Mouse (Mus musculus) cortical plate, adult 2 months (tissue): ENCODE data around the gene Exosc3. TPM values are rescaled to one million over a fixed set of nuclear protein-coding genes. Genes with fewer than 3 reads are reported as not detected.

Experiments used
- H3K27ac ChIP-seq: fragments of 200-500 bp; 2 replicates; pipeline ENCODE4 v1.5.1; 2012; ENCODE audit warnings: low read length, control low read depth, inconsistent platforms; ENCODE audit not compliant: insufficient read depth
- H3K4me1 ChIP-seq: fragments of 200-500 bp; 2 replicates; pipeline ENCODE4 v1.6.1; 2011; ENCODE audit warnings: low read length; ENCODE audit not compliant: control insufficient read depth, insufficient read depth
- H3K4me3 ChIP-seq: fragments of 200-500 bp; 2 replicates; pipeline ENCODE4 v1.5.1; 2011; ENCODE audit warnings: mild to moderate bottlenecking, low read length, control low read depth; ENCODE audit not compliant: insufficient read depth
- CTCF ChIP-seq: fragments of 200-500 bp; IDR thresholded peaks from 2 replicates; pipeline ENCODE4 v1.5.1; 2011; ENCODE audit warnings: mild to moderate bottlenecking, control low read depth, low read length; ENCODE audit not compliant: insufficient read depth; ENCODE audit errors: extremely low read depth
- POLR2A ChIP-seq: fragments of 200-500 bp; IDR thresholded peaks from 2 replicates; pipeline ENCODE4 v1.6.1; 2011; ENCODE audit warnings: mild to moderate bottlenecking, low read length, control low read depth; ENCODE audit not compliant: insufficient read depth; ENCODE audit errors: extremely low read depth
- polyA plus RNA-seq: library from polyadenylated mRNA; depleted of rRNA; stranded (reverse); fragments of >200 nt; gene quantifications from 2 replicates; pipeline ENCODE4 v1.2.3, GENCODE M21; 2012

The Exosc3 gene
- polyA plus RNA-seq, 1 experiment, result 18.8 TPM

DNA sequence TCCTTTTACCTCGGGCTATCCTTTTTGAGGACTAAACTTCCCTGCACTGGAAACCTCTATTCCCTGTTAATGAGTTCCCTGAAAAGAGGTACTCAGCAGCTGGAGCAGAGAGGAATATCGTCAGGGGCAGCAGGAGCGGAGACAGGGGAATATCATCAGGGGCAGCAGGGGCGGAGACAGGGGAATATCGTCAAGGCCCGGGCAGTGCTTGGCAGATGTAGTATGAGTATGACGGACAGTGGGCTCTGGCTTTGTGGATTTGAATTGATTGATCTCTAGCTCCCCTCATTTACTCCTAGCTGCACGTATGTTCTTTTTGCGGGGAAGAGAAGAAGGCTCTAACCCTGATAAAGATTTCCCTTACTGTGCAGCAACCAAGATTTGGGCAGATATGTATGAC, 1.3 kb downstream of the Exosc3 start:
- Histone ChIP-seq H3K4me1 (peaks cover 5% of the 10 kb centered on the region; the same call in 1 of the 2 replicates), H3K27ac (no peak overlapping the region), H3K4me3 (peak overlapping the region; percentile 54; the same call in 1 of the 2 replicates)
- no peak for TF ChIP-seq CTCF
- TF ChIP-seq POLR2A, result no peak

DNA sequence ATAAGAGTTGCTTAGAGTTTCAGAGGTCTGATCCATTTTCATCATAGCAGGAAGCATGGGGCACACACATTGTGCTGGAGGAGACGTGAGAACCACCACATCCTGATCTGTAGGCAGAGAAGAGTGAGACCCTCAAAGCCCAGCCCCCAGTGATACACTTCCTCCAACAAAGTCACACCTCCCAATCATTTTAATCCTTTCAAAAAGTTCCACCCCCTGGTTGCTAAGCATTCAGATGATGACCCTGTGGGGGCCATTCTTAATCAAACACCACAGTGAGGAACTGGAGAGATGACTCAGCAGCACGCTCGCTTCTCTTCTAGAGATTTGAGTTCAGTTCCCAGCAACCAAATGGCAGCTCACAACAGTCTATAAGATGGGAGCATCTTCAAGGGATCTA, 10.1 kb downstream of the Exosc3 start:
- Histone ChIP-seq H3K27ac (no peak overlapping the region), H3K4me1 (no peaks in the 10 kb centered on the region), H3K4me3 (no peak overlapping the region)
- TF ChIP-seq POLR2A, result no peak
- TF ChIP-seq CTCF, result no peak

DNA sequence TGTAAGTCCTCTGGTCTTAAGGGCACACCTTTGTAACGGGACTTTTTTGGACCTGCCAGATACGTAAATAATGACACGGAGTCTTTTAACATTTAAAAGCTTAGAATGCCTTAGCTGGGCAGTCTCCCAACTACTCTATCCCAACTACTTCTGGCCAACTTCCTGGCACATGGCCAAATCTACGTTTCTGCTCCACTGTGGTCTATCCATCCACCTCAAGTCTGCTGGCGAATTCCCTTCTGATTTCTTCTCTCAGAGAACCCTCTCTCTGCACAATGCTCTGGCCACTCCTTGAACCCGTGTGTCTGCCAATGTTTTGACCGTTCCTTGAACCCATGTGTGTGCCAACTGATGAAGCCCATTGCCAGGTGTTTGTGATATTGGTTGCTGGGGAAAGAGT, 11.4 kb downstream of the Exosc3 start:
- TF ChIP-seq CTCF (no peak), POLR2A (no peak)
- Histone ChIP-seq H3K27ac (no peak overlapping the region), H3K4me1 (no peaks in the 10 kb centered on the region), H3K4me3 (no peak overlapping the region)

DNA sequence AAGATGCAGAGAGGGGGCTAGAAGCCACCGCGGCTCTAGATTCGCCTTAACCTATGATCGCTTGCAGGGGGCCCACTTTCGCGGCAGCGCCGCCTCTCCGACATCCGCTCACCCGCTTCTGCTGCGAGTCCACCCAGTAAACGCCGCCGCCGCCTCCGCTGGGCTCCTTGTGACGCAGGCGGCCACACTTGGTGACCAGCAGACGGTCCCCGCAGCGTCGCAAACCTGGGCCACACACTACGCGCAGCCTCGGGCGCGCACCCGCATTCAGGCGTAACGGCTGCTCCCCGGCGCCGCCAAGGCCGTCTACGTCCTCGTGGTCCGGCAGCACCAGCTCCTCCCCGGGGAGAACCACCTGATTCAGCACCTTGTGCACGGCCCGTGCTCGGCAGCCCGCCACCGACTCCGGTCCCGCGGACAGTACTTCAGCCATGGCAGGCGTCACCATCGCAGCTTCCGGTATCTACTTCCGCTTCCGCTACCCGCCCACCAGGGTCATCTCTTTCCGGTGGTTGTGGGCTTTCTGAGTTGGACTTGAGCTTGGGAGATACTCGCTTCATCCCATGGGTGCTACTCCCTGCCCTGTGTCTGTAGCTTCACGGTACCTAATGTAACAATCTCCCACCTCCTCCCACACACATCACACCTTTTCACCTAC, 22.2 kb downstream of the Exosc3 start:
- Histone ChIP-seq H3K27ac (peak overlapping the region; percentile 65), H3K4me1 (peaks cover 6% of the 10 kb centered on the region), H3K4me3 (peak overlapping the region; percentile 53)
- TF ChIP-seq POLR2A, result peak; percentile 58
- TF ChIP-seq CTCF, result no peak

DNA sequence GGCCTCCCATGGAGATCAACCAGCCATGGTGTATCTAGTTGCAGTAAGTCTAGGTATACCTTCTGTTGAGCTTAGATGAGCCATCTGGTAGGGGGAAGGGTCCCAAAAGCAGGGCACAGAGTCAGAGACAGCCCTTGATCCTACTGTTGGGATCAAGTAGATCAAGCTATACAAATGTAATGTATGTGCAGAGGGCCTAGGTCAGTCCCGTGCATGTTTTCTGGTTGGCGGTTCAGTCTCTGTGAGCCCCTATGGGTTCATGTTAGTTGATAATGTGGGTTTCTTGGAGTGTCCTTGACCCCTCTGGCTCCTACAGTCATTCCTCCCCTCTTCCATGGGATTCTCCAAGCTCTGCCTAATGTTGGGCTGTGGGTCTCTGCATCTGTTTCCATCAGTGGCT, 31.5 kb downstream of the Exosc3 start:
- H3K27ac ChIP-seq, result no peak overlapping the region
- TF ChIP-seq POLR2A, result no peak
- no peak for TF ChIP-seq CTCF
- no peak overlapping the region for H3K4me3 ChIP-seq
- no peaks in the 10 kb centered on the region for H3K4me1 ChIP-seq

DNA sequence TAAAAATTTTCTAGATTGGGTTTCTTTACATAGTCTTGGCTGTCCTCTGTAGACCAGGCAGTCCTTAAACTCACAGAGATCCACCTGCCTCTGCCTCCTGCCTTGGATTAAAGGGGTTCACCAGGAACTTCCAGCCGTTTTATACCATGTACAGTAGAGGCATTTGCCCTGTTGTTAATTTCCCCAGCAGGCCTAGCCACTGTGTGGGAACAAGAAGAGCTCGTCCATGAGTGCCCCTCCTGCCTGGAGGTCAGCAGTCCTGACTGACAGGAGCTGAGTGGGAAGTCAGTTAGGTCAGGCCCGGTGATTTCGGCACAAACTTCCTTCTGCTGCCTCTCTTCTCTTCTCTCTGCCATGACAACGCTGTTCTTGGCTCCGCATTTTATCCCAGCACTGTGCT, 33.9 kb downstream of the Exosc3 start:
- Histone ChIP-seq H3K27ac (no peak overlapping the region), H3K4me3 (no peak overlapping the region)

DNA sequence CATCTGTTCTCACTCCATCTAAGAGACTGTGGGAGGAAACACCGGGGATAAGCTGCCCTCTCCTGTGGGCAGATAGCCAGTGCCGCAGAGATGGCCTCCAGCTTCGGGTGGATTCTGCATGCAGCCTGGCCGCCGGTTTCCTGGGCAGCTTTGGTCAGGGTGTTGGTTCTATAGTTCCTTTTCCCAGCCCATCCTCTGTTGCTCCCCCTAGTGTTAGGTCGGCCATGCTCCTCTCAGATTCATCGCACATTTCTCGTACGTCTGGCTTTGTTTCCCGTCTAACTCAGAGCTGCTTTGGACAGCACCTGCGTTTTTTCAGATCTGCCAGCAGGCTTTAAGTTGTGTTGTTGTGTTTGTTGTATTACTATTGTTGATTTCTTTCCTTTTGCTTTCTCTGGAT, 34.5 kb downstream of the Exosc3 start:
- Histone ChIP-seq H3K27ac (no peak overlapping the region), H3K4me3 (no peak overlapping the region), H3K4me1 (no peaks in the 10 kb centered on the region)
- TF ChIP-seq CTCF, result peak; percentile 68
- TF ChIP-seq POLR2A, result no peak

More for the DNA sequence above, 33.9 kb downstream of the Exosc3 start:
- no peaks in the 10 kb centered on the region for H3K4me1 ChIP-seq
- TF ChIP-seq POLR2A (no peak), CTCF (no peak)

DNA sequence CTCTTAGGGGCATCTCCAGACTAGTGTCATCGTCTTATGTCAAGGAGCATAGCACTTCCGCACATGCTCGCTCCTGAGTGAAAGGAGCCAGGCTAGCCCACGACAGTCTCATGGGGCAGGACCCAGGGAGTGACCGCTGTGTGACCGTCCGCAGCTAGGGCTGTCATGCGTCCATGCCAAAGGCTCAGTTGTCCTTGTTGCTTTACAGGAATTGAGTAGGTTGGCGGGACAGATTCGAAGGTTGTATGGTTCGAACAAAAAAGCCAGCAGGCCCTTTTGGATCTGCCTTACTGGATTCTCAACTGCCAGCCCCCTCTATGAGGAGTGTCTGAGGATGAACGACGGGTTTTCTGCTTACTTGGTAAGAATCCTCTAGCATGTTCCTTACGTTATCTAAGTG, 37.0 kb downstream of the Exosc3 start:
- no peak overlapping the region for H3K27ac ChIP-seq
- no peaks in the 10 kb centered on the region for H3K4me1 ChIP-seq
- no peak overlapping the region for H3K4me3 ChIP-seq
- TF ChIP-seq POLR2A (no peak), CTCF (no peak)

DNA sequence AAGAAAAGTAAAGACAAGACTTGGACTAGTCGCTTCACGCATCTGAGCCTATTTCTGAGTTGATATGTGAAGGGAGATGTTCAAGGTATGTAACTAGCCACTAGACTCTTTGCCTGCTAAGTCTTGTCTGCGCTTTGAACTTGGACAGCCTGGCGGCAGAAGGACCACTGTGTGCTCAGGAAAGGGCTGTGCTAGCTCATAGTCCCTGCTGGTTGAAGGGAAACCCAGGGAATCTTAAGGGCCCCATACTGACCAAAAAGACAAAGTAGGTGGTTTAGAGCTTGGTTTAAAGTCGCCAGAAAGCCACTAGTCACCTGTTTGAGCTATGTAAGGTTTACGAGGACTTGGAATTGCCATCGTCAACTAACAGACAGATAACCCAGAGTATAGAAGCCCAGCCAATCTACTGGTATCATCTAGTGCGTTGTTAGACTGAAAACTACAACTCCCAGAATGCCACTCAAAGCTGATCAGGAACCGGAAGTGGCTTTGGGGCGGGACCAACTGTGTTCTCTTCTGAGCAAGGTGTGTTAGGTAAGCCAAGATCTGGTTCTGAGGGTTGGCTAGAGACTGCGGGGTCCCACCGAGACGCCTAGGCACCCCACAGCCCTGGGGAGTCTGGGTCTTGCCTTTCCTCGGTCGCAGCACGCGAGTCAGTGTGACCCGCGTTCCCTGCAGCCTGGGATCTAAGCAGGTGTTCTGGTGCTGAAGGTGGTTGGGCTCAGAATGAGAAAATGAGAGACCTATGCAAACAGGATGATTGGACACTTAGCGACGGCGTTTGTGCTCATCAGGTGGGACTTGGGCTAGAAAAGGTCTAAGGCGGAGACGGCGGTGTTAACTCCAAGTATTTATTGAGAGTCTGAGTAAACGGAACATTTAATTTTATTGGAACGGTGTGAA, 45.6 kb downstream of the Exosc3 start, which contains the start of gene Trmt10b:
TSS of gene Trmt10b (plus strand) at position 466 of the 903 bp plus-strand sequence.
- Histone ChIP-seq H3K27ac (no peak within 1 kb of the TSS), H3K4me3 (peak within 1 kb of the TSS; percentile 83), H3K4me1 (peaks cover 4% of the 10 kb centered on the region)
- TF ChIP-seq POLR2A (peak; percentile 80), CTCF (no peak)

DNA sequence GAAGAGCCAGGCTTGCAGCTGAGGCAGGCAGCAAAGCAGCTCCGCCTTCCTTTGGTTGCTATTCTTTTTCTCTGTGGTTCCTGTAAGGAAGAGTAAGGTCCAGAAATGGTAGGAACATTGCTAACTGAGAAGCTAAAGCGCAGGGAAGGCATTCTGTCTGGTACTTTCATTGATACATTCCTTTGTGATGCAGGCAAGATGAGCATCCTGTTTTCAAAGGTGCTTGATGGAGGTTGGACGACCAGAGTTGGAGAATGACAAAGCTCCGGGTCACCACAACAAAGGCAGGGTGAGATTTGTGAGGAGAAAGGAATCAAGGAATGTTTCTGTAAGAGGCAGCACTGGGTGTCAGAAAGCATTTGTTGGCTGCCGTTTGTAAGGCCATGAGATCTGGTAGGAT, 54.6 kb downstream of the Exosc3 start:
- no peaks in the 10 kb centered on the region for H3K4me1 ChIP-seq
- TF ChIP-seq POLR2A (no peak), CTCF (no peak)
- no peak overlapping the region for H3K4me3 ChIP-seq
- no peak overlapping the region for H3K27ac ChIP-seq
